Mouse (Mus musculus) cerebellum, adult 2 months (tissue): ENCODE data around the gene Arhgef2.

ENCODE experiments used
- CTCF ChIP-seq: fragments of 200-500 bp; IDR thresholded peaks from 2 replicates; pipeline ENCODE4 v1.5.1; 2011; ENCODE audit warnings: low read depth, mild to moderate bottlenecking, control low read depth, low read length, moderate library complexity, borderline replicate concordance; ENCODE audit not compliant: insufficient read depth
- POLR2A ChIP-seq: fragments of 200-500 bp; IDR thresholded peaks from 2 replicates; pipeline ENCODE4 v1.6.1; 2011; ENCODE audit warnings: low read length, control low read depth, borderline replicate concordance; ENCODE audit not compliant: insufficient read depth

GRCm38 (mm10) chr3:88627535-88627934 lies 21.8 kb downstream of the Arhgef2 start:
- TF ChIP-seq CTCF: no peak
- TF ChIP-seq POLR2A: no peak
